Mouse (Mus musculus): Measurements from ENCODE around the gene Phkg2. TPM values are rescaled to one million over a fixed set of nuclear protein-coding genes. Genes with fewer than 3 reads are reported as not detected.

Phkg2 gene
- polyA plus RNA-seq, 1 experiment = 18.3 TPM

DNA sequence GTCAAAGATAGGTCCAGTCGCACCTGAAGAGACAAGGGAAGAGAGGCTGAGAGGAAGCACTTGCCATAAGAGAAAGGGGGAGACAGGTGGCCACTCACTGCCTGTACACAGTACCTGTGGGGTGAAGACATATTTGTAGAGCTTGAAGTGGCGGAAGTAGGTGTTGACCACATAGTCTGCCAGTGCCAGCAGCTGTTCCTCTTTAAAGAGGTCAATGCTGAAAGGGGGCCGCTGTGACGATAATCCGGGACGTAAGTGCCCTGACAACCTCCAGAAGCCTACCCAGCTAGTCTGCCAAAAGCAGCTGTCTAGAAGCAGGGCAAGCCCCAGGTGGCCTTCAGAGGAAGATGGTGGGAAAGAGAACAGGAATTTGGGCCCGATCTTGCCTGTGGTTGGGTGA is 11.9 kb downstream of the Phkg2 start:
- H3K79me2 ChIP-seq (ENCODE audit: control insufficient read depth, insufficient read depth) = peaks cover 14% of the 10 kb centered on the region
- no peak overlapping the region for H3ac ChIP-seq (ENCODE audit: control insufficient read depth, insufficient read length)
- H3K27me3 ChIP-seq (ENCODE audit: control insufficient read depth, insufficient read depth, insufficient read length) = no peaks in the 10 kb centered on the region
- no peak overlapping the region for H3K4me2 ChIP-seq (ENCODE audit: low read depth)
- no peak overlapping the region for H3K4me3 ChIP-seq
- peaks cover 5% of the 10 kb centered on the region for H3K36me3 ChIP-seq (ENCODE audit: control insufficient read depth, insufficient read depth)
- TF ChIP-seq TCF12 (IDR thresholded peaks at IDR 0.05; ENCODE audit: insufficient read depth, poor library complexity, severe bottlenecking) (no peak), MYOD1 (IDR thresholded peaks at IDR 0.05; ENCODE audit: control insufficient read depth in 1 of 3, insufficient read length in 2 of 3, low read depth in 2 of 3) (no peak), POLR2AphosphoS2 (IDR thresholded peaks at IDR 0.05; ENCODE audit: insufficient read length, low read depth) (no peak), SRF (IDR thresholded peaks at IDR 0.05; ENCODE audit: control insufficient read depth, insufficient read length, low read depth) (no peak)

GRCm38 (mm10) chr7:127586149-127586548 is 13.0 kb downstream of the Phkg2 start:
- Histone ChIP-seq H3K79me2 (ENCODE audit: control insufficient read depth, insufficient read depth) (peaks cover 14% of the 10 kb centered on the region), H3K4me2 (ENCODE audit: low read depth) (no peak overlapping the region), H3K4me3 (no peak overlapping the region), H3K27me3 (ENCODE audit: control insufficient read depth, insufficient read depth, insufficient read length) (no peaks in the 10 kb centered on the region), H3ac (ENCODE audit: control insufficient read depth, insufficient read length) (no peak overlapping the region), H3K36me3 (ENCODE audit: control insufficient read depth, insufficient read depth) (peaks cover 4% of the 10 kb centered on the region)
- TF ChIP-seq REST (IDR thresholded peaks at IDR 0.05; ENCODE audit: insufficient read depth, insufficient read length) = no peak
- no peak for TF ChIP-seq MYOG (IDR thresholded peaks at IDR 0.05; ENCODE audit: control insufficient read depth in 1 of 3, insufficient read depth in 1 of 3, insufficient read length in 2 of 3, low read depth in 2 of 3)
- no peak for TF ChIP-seq CEBPB (IDR thresholded peaks at IDR 0.05; ENCODE audit: insufficient read depth, poor library complexity, severe bottlenecking)
- no peak for TF ChIP-seq E2F4 (IDR thresholded peaks at IDR 0.05; ENCODE audit: insufficient read depth)
- no peak for TF ChIP-seq MAX (IDR thresholded peaks at IDR 0.05; ENCODE audit: low read depth)
- no peak for TF ChIP-seq USF1 (IDR thresholded peaks at IDR 0.05; ENCODE audit: low read depth)
- no peak for TF ChIP-seq TCF12 (IDR thresholded peaks at IDR 0.05; ENCODE audit: insufficient read depth, poor library complexity, severe bottlenecking)
- TF ChIP-seq MYOD1 (IDR thresholded peaks at IDR 0.05; ENCODE audit: control insufficient read depth in 1 of 3, insufficient read length in 2 of 3, low read depth in 2 of 3) = no peak
- TF ChIP-seq POLR2AphosphoS2 (IDR thresholded peaks at IDR 0.05; ENCODE audit: insufficient read length, low read depth) = no peak
- TF ChIP-seq POLR2A (IDR thresholded peaks at IDR 0.05; ENCODE audit: insufficient read length, low read depth) = no peak
- TF ChIP-seq SRF (IDR thresholded peaks at IDR 0.05; ENCODE audit: control insufficient read depth, insufficient read length, low read depth) = no peak
- TF ChIP-seq TCF3 (IDR thresholded peaks at IDR 0.05; ENCODE audit: insufficient read length, low read depth) = no peak

DNA sequence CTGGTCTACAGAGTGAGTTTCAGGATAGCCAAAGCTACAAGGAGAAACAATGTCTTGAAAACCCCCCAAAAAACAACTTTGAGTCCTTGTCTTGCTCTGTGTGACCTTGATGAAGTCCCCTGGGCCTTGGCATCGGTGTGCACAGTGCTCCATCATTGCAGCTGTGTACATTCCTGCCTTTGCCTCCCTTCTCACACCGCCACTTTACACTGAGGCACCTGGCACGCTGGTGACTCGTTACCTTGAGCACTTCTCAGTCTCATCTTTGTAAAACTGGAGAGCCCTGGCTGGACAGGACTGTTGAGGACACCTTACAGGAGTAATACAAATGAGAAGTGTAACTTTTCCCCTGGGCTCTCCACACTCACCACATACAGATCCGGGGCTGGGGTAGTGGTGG is 14.1 kb downstream of the Phkg2 start:
- Histone ChIP-seq H3K4me3 (peak overlapping the region; percentile 70), H3ac (ENCODE audit: control insufficient read depth, insufficient read length) (no peak overlapping the region), H3K27me3 (ENCODE audit: control insufficient read depth, insufficient read depth, insufficient read length) (no peaks in the 10 kb centered on the region), H3K36me3 (ENCODE audit: control insufficient read depth, insufficient read depth) (peaks cover 2% of the 10 kb centered on the region), H3K4me2 (ENCODE audit: low read depth) (peak overlapping the region; percentile 98), H3K79me2 (ENCODE audit: control insufficient read depth, insufficient read depth) (peaks cover 14% of the 10 kb centered on the region)
- no peak for TF ChIP-seq MYOD1 (IDR thresholded peaks at IDR 0.05; ENCODE audit: control insufficient read depth in 1 of 3, insufficient read length in 2 of 3, low read depth in 2 of 3)
- no peak for TF ChIP-seq E2F4 (IDR thresholded peaks at IDR 0.05; ENCODE audit: insufficient read depth)
- TF ChIP-seq MYOG (IDR thresholded peaks at IDR 0.05; ENCODE audit: control insufficient read depth in 1 of 3, insufficient read depth in 1 of 3, insufficient read length in 2 of 3, low read depth in 2 of 3) = no peak
- TF ChIP-seq REST (IDR thresholded peaks at IDR 0.05; ENCODE audit: insufficient read depth, insufficient read length) = no peak
- TF ChIP-seq USF1 (IDR thresholded peaks at IDR 0.05; ENCODE audit: low read depth) = no peak
- TF ChIP-seq TCF12 (IDR thresholded peaks at IDR 0.05; ENCODE audit: insufficient read depth, poor library complexity, severe bottlenecking) = no peak
- no peak for TF ChIP-seq CEBPB (IDR thresholded peaks at IDR 0.05; ENCODE audit: insufficient read depth, poor library complexity, severe bottlenecking)
- TF ChIP-seq TCF3 (IDR thresholded peaks at IDR 0.05; ENCODE audit: insufficient read length, low read depth) = no peak
- no peak for TF ChIP-seq POLR2A (IDR thresholded peaks at IDR 0.05; ENCODE audit: insufficient read length, low read depth)
- TF ChIP-seq POLR2AphosphoS2 (IDR thresholded peaks at IDR 0.05; ENCODE audit: insufficient read length, low read depth) = no peak
- no peak for TF ChIP-seq MAX (IDR thresholded peaks at IDR 0.05; ENCODE audit: low read depth)

GRCm38 (mm10) chr7:127588011-127588871 is 15.1 kb downstream of the Phkg2 start, which contains the start of the genes Ccdc189 and Rnf40:
Gene Ccdc189, minus strand, starts transcription at chr7:127588595.
Gene Rnf40, plus strand, starts transcription at chr7:127588767.
- Histone ChIP-seq H3K36me3 (ENCODE audit: control insufficient read depth, insufficient read depth) (peaks cover 1% of the 10 kb centered on the region), H3K79me2 (ENCODE audit: control insufficient read depth, insufficient read depth) (peaks cover 14% of the 10 kb centered on the region), H3K4me2 (ENCODE audit: low read depth) (peak within 1 kb of the TSS; percentile 98), H3K4me3 (peak within 1 kb of the TSS; percentile 70), H3K27me3 (ENCODE audit: control insufficient read depth, insufficient read depth, insufficient read length) (no peaks in the 10 kb centered on the region), H3ac (ENCODE audit: control insufficient read depth, insufficient read length) (peak within 1 kb of the TSS; percentile 47)
- TF ChIP-seq SRF (IDR thresholded peaks at IDR 0.05; ENCODE audit: control insufficient read depth, insufficient read length, low read depth) (no peak), USF1 (IDR thresholded peaks at IDR 0.05; ENCODE audit: low read depth) (peak; percentile 47), REST (IDR thresholded peaks at IDR 0.05; ENCODE audit: insufficient read depth, insufficient read length) (no peak), POLR2AphosphoS2 (IDR thresholded peaks at IDR 0.05; ENCODE audit: insufficient read length, low read depth) (peak; percentile 44), E2F4 (IDR thresholded peaks at IDR 0.05; ENCODE audit: insufficient read depth) (no peak), TCF3 (IDR thresholded peaks at IDR 0.05; ENCODE audit: insufficient read length, low read depth) (no peak), POLR2A (IDR thresholded peaks at IDR 0.05; ENCODE audit: insufficient read length, low read depth) (peak; percentile 70), MAX (IDR thresholded peaks at IDR 0.05; ENCODE audit: low read depth) (no peak), TCF12 (IDR thresholded peaks at IDR 0.05; ENCODE audit: insufficient read depth, poor library complexity, severe bottlenecking) (no peak), CEBPB (IDR thresholded peaks at IDR 0.05; ENCODE audit: insufficient read depth, poor library complexity, severe bottlenecking) (no peak), MYOD1 (IDR thresholded peaks at IDR 0.05; ENCODE audit: control insufficient read depth in 1 of 3, insufficient read length in 2 of 3, low read depth in 2 of 3) (no peak), MYOG (IDR thresholded peaks at IDR 0.05; ENCODE audit: control insufficient read depth in 1 of 3, insufficient read depth in 1 of 3, insufficient read length in 2 of 3, low read depth in 2 of 3) (no peak)
